Mouse (Mus musculus) olfactory bulb, adult 2 months (tissue): ENCODE results near the gene Gm28778.
"Not testable (repeated sequence)": the region's sequence is repeated elsewhere in the genome, so short reads cannot be mapped to it uniquely, and the experiment has no call there.

Source experiments
- CTCF ChIP-seq: fragments of 200-500 bp; IDR thresholded peaks from 2 replicates; pipeline ENCODE4 v1.5.1; 2012; ENCODE audit warnings: low read depth, mild to moderate bottlenecking, low read length, moderate library complexity; ENCODE audit not compliant: insufficient read depth
- POLR2A ChIP-seq: fragments of 200-500 bp; IDR thresholded peaks from 2 replicates; pipeline ENCODE4 v1.6.1; 2012; ENCODE audit warnings: mild to moderate bottlenecking, low read depth, low read length, moderate library complexity; ENCODE audit not compliant: insufficient read depth

DNA sequence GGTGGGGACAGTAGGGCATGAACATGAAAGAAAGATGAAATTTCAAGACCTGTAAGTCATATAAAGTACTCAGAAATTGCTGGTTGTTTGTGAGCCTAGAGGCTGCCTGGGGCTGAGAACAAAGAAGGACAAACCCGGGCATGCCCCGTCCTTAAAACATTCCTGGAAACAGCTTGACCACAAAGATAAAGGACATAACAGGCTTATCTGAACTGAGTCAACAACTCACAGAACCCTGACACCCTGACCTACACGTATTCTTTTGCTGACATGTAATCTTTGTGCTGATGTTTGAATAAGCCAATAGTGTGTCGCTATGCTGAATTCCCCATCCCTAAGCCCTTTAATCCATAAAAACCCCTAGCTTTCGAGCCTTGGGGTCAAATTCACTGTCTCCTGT lies 36.6 kb downstream of the Gm28778 start:
- TF ChIP-seq POLR2A, CTCF: not testable (repeated sequence)
